Mouse (Mus musculus): Measurements from ENCODE around the gene Gpr107.

- TF ChIP-seq POLR2A (IDR thresholded peaks at IDR 0.05; ENCODE audit: extremely low read depth, insufficient read depth, low read length) (no peak), CTCF (IDR thresholded peaks at IDR 0.05; ENCODE audit: low read depth, low read length) (no peak)
These were observed 48.8 kb upstream of the Gpr107 start for GRCm38 (mm10) chr2:31103321-31103720.

All from liver, adult 2 months (tissue).